Comparison of ENCODE assay signal across 30 mouse cellular contexts in the genomic region with DNA sequence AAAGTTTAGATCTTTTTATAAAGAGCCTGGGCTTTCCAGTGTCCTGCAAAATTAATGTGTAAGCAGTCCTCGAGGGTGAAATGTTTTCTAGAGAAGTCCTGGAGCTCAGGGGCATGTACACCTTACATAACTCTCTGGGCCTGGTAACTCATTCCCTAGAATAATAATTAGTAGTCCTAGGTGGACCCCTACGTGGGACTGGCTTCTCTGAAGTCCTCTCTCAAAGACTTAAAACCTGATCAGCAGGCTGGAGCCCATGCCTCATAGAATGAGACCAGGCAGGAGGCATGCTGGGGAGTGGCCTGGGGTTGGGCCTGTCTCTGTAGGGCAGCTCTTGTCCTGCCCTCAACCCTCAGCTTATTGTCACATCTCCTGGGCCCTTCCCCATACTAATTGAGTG.
DNase-seq lines count a peak whose midpoint lies in the region; ATAC-seq and TF ChIP-seq lines count a peak whose summit lies in the region.
"Had no signal": no experiment of that assay in that cellular context is flagged by ENCODE, and none has a peak within 500 bp of the region (broad histone marks: within the 10 kb centered on the region; RNA-seq: fewer than 3 reads in every experiment).

No protein-coding gene starts in this region.

- peak; percentile 19 for DNase-seq in heart, embryonic 10.5 days (ENCODE audit: low spot score)
- peak; percentile 37 for DNase-seq in kidney, adult 18-20 months
- DNase-seq in lung, adult 2 months = no peak
- DNase-seq: cerebellum, adult 11 months; cerebellum, postnatal 10 days; gastrocnemius, adult 2 months; gastrocnemius, postnatal 36 days; heart, postnatal 36 days; layer of hippocampus, postnatal 36 days; liver, embryonic 13.5 days; lung, adult 18-20 months; lung, postnatal 10 days; thymus, adult 2 months had no signal

- TF ChIP-seq CTCF in lung, adult 2 months (IDR thresholded peaks at IDR 0.05; ENCODE audit: insufficient read depth, low read length) = no peak

- WGBS in heart, embryonic 10.5 days = 78% methylated on average over 2 of the region's 2 CpGs
- 56% methylated on average over 2 of the region's 2 CpGs for WGBS in heart, embryonic 12.5 days
- 51% methylated on average over 2 of the region's 2 CpGs for WGBS in kidney, embryonic 16.5 days
- WGBS in macrophage (ENCODE audit: missing documents) = 86% methylated on average over 2 of the region's 2 CpGs
- 58% methylated on average over 2 of the region's 2 CpGs for WGBS in lung, adult 2 months
- WGBS in midbrain, embryonic 16.5 days = 78% methylated on average over 2 of the region's 2 CpGs

- H3K79me2 ChIP-seq in macrophage (ENCODE audit: inconsistent target) = no peaks in the 10 kb centered on the region; the same call in 1 of the 2 replicates

- no peaks in the 10 kb centered on the region for H3K9me3 ChIP-seq in heart, embryonic 10.5 days
- H3K9me3 ChIP-seq in heart, embryonic 12.5 days (replicated peaks) = no peaks in the 10 kb centered on the region
- no peaks in the 10 kb centered on the region for H3K9me3 ChIP-seq in kidney, embryonic 16.5 days (ENCODE audit: low read length)
- no peaks in the 10 kb centered on the region for H3K9me3 ChIP-seq in midbrain, embryonic 16.5 days (replicated peaks; ENCODE audit: control insufficient read depth, low read length, poor library complexity, severe bottlenecking)
- H3K9me3 ChIP-seq: embryonic facial prominence, embryonic 13.5 days; G1E; hindbrain, embryonic 12.5 days; intestine, embryonic 15.5 days; limb, embryonic 10.5 days; limb, embryonic 15.5 days; liver, embryonic 13.5 days; neural tube, embryonic 12.5 days; stomach, embryonic 15.5 days had no signal

- no peaks in the 10 kb centered on the region for H3K36me3 ChIP-seq in heart, embryonic 10.5 days
- H3K36me3 ChIP-seq in heart, embryonic 12.5 days = no peaks in the 10 kb centered on the region
- H3K36me3 ChIP-seq in kidney, embryonic 16.5 days (ENCODE audit: insufficient read depth, low read length) = no peaks in the 10 kb centered on the region
- H3K36me3 ChIP-seq in macrophage (ENCODE audit: inconsistent target) = 0 out of 2 replicates have a peak, but pooled peaks cover 3% of the 10 kb centered on the region
- no peaks in the 10 kb centered on the region for H3K36me3 ChIP-seq in midbrain, embryonic 16.5 days (ENCODE audit: control insufficient read depth, insufficient read depth, low read length)
- H3K36me3 ChIP-seq: embryonic facial prominence, embryonic 13.5 days; G1E; hindbrain, embryonic 12.5 days; intestine, embryonic 15.5 days; limb, embryonic 10.5 days; limb, embryonic 15.5 days; liver, embryonic 13.5 days; neural tube, embryonic 12.5 days; stomach, embryonic 15.5 days had no signal

- H3K27ac ChIP-seq in heart, embryonic 10.5 days = no peak overlapping the region
- H3K27ac ChIP-seq in heart, embryonic 12.5 days (ENCODE audit: poor library complexity, severe bottlenecking) = no peak overlapping the region
- H3K27ac ChIP-seq in kidney, embryonic 16.5 days (ENCODE audit: low read length) = peak overlapping the region; percentile 67
- H3K27ac ChIP-seq in macrophage = peak overlapping the region; percentile 34
- no peak overlapping the region for H3K27ac ChIP-seq in midbrain, embryonic 16.5 days (ENCODE audit: low read length)
- H3K27ac ChIP-seq: embryonic facial prominence, embryonic 13.5 days; gastrocnemius, adult 2 months; hindbrain, embryonic 12.5 days; hindbrain, postnatal 0 days; intestine, embryonic 15.5 days; limb, embryonic 10.5 days; limb, embryonic 15.5 days; neural tube, embryonic 12.5 days; stomach, embryonic 15.5 days had no signal

- no peak for ATAC-seq in heart, embryonic 12.5 days (ENCODE audit: insufficient number of reproducible peaks, low FRiP score)
- ATAC-seq in kidney, embryonic 16.5 days (ENCODE audit: low FRiP score, low TSS enrichment) = peak; percentile 83
- no peak for ATAC-seq in midbrain, embryonic 16.5 days
- ATAC-seq: forebrain, embryonic 16.5 days; hindbrain, postnatal 0 days; intestine, embryonic 15.5 days had no signal

- H3K4me3 ChIP-seq in heart, embryonic 10.5 days = no peak overlapping the region
- no peak overlapping the region for H3K4me3 ChIP-seq in heart, embryonic 12.5 days
- no peak overlapping the region for H3K4me3 ChIP-seq in kidney, embryonic 16.5 days (ENCODE audit: low read length)
- H3K4me3 ChIP-seq in macrophage (ENCODE audit: inconsistent target) = no peak overlapping the region
- H3K4me3 ChIP-seq in lung, adult 2 months (replicated peaks; ENCODE audit: extremely low read depth, low read depth, low read length) = no peak overlapping the region
- no peak overlapping the region for H3K4me3 ChIP-seq in midbrain, embryonic 16.5 days (ENCODE audit: low read depth, low read length)
- H3K4me3 ChIP-seq: embryonic facial prominence, embryonic 13.5 days; erythroblast, embryonic 14.5 days; gastrocnemius, adult 2 months; hindbrain, embryonic 12.5 days; intestine, embryonic 15.5 days; limb, embryonic 10.5 days; limb, embryonic 15.5 days; liver, embryonic 13.5 days; myocyte; neural tube, embryonic 12.5 days; stomach, embryonic 15.5 days had no signal

- H3K27me3 ChIP-seq in heart, embryonic 10.5 days (ENCODE audit: insufficient read depth, poor library complexity, severe bottlenecking) = no peaks in the 10 kb centered on the region
- no peaks in the 10 kb centered on the region for H3K27me3 ChIP-seq in heart, embryonic 12.5 days (replicated peaks)
- H3K27me3 ChIP-seq in kidney, embryonic 16.5 days (ENCODE audit: insufficient read depth, low read length) = no peaks in the 10 kb centered on the region
- no peaks in the 10 kb centered on the region for H3K27me3 ChIP-seq in midbrain, embryonic 16.5 days (ENCODE audit: control insufficient read depth, insufficient read depth, low read depth, low read length)
- H3K27me3 ChIP-seq: embryonic facial prominence, embryonic 13.5 days; hindbrain, embryonic 12.5 days; intestine, embryonic 15.5 days; limb, embryonic 15.5 days; liver, embryonic 13.5 days; neural tube, embryonic 12.5 days; stomach, embryonic 15.5 days had no signal

- no peak overlapping the region for H3K4me2 ChIP-seq in heart, embryonic 12.5 days
- no peak overlapping the region for H3K4me2 ChIP-seq in kidney, embryonic 16.5 days (replicated peaks; ENCODE audit: low read depth, low read length)
- H3K4me2 ChIP-seq in midbrain, embryonic 16.5 days (ENCODE audit: low read length) = no peak overlapping the region
- H3K4me2 ChIP-seq: embryonic facial prominence, embryonic 13.5 days; hindbrain, embryonic 12.5 days; intestine, embryonic 15.5 days; limb, embryonic 15.5 days; liver, embryonic 13.5 days; midbrain, embryonic 11.5 days; neural tube, embryonic 12.5 days; stomach, embryonic 15.5 days had no signal

- no peaks in the 10 kb centered on the region for H3K4me1 ChIP-seq in heart, embryonic 10.5 days
- H3K4me1 ChIP-seq in heart, embryonic 12.5 days (replicated peaks) = no peaks in the 10 kb centered on the region
- H3K4me1 ChIP-seq in kidney, embryonic 16.5 days (ENCODE audit: insufficient read depth, low read length) = peaks cover 10% of the 10 kb centered on the region; the same call in 1 of the 2 replicates
- no peaks in the 10 kb centered on the region for H3K4me1 ChIP-seq in lung, adult 2 months (ENCODE audit: control insufficient read depth, insufficient read depth, low read length)
- H3K4me1 ChIP-seq in midbrain, embryonic 16.5 days (ENCODE audit: control insufficient read depth, insufficient read depth, low read length) = no peaks in the 10 kb centered on the region
- H3K4me1 ChIP-seq: intestine, embryonic 15.5 days; limb, embryonic 10.5 days; limb, embryonic 15.5 days; neural tube, embryonic 12.5 days; stomach, embryonic 15.5 days had no signal

- H3K9ac ChIP-seq in heart, embryonic 12.5 days = no peak overlapping the region
- no peak overlapping the region for H3K9ac ChIP-seq in kidney, embryonic 16.5 days (replicated peaks; ENCODE audit: low read length)
- H3K9ac ChIP-seq in midbrain, embryonic 16.5 days (ENCODE audit: low read depth, low read length) = no peak overlapping the region
- H3K9ac ChIP-seq: embryonic facial prominence, embryonic 13.5 days; hindbrain, embryonic 12.5 days; intestine, embryonic 15.5 days; limb, embryonic 15.5 days; liver, embryonic 13.5 days; neural tube, embryonic 12.5 days; stomach, embryonic 15.5 days had no signal

- TF ChIP-seq POLR2A in lung, adult 2 months (IDR thresholded peaks at IDR 0.05; ENCODE audit: borderline replicate concordance, extremely low read depth, low read depth, low read length) = no peak

Comparison
In these comparisons a context has a peak if more than half of its experiments do, and no peak if none do; other contexts are left out.
1. H3K27ac ChIP-seq: peak in kidney, embryonic 16.5 days (single experiment) and macrophage (single experiment); none in heart, embryonic 10.5 days (single experiment), heart, embryonic 12.5 days (single experiment) and midbrain, embryonic 16.5 days (single experiment).